Mouse (Mus musculus): ENCODE measurements around the gene Gpr142.

The Gpr142 gene

DNA sequence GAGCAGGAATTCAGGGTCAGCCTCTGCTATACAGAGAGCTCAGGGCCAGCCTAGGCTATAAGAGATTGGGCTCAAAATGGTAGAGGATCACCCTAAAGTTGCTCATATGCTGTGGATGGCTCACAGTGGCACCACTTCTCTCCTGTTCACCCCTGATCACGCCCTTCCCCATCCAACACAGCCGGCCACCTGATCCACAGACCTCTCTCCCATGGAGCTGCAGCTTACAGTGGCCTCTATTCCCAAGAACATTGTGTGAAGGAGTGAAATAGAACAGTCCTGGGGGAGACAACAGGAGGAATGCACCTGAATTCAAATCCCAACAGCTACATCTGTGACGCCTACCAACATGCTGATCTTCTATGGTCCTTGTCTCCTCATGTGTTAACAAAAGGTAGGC, at the start of gene Gpr142:
Gene Gpr142, plus strand, starts transcription at position 301 of the 400 bp plus-strand sequence.
- DNase-seq (ENCODE audit: low spot score), result no peak

GRCm38 (mm10) chr11:114764820-114765818, 33.6 kb upstream of the Gpr142 start, which contains the start of gene Kif19a:
Gene Kif19a, plus strand, starts transcription at chr11:114765388.
- DNase-seq (ENCODE audit: low spot score), result peak; percentile 71

DNA sequence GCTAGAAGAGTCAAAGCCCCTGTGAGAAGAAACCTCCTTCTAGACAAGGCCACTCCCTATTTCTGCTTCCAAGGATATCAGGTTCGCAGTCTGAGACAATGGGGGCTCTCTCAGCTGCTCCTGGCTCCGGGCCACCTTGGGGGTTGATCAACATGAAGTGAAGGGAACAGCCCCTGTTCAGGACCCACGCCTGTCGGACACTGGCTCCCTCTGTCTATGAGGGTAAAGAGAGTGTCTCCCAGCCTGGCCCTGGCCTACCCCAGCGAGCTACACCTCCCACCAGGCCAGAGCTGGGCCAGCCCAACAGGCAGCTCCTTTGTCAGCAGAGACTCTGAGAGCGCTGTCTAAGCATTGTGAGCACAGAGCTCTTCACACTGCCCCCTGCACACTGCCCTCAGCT, 28.8 kb upstream of the Gpr142 start:
- no peak for DNase-seq (ENCODE audit: low spot score)

GRCm38 (mm10) chr11:114771896-114772295, 26.8 kb upstream of the Gpr142 start:
- DNase-seq (ENCODE audit: low spot score), result no peak

DNA sequence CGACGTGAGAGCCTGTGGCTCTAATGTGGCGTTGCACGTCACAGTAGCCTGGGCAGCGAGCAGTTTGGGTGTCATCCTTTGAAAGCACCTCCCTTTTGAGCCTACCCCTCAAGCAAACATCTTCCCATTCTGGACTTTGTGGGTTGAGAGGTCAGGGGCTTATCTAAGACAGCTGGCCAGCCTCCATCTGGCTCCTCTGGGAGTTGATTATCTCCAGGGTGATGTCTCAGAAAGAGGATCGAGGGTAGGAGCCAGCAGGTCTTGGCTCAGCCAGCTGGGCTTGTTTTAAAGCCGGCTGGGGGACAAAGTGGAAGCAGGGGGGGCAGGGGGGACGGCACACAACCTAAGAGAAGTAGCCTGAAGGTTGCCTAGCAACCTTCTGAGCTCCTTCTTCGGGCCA, 18.6 kb upstream of the Gpr142 start:
- peak; percentile 62 for DNase-seq (ENCODE audit: low spot score)

GRCm38 (mm10) chr11:114785892-114786291, 12.8 kb upstream of the Gpr142 start:
- DNase-seq (ENCODE audit: low spot score), result no peak

DNA sequence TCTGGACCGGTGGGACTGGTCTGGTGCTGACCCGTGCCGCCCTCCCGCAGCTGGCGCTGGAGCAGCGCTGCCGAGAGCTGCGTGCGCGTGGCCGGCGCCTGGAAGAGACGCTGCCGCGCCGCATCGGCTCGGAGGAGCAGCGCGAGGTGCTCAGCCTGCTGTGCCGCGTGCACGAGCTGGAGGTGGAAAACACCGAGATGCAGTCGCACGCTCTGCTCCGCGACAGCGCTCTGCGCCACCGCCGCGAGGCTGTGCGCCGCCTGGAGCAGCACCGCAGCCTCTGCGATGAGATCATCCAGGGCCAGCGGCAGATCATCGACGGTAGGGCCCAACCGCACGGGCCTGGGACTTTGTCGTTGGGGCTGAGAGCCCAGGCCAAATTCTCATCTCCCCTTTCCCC, 12.4 kb upstream of the Gpr142 start:
- no peak for DNase-seq (ENCODE audit: low spot score)

- DNase-seq (ENCODE audit: low spot score), result no peak
Measured at GRCm38 (mm10) chr11:114787611-114788010, 11.1 kb upstream of the Gpr142 start.

GRCm38 (mm10) chr11:114789061-114789714, 9.5 kb upstream of the Gpr142 start:
- DNase-seq (ENCODE audit: low spot score), result peak; percentile 83

DNA sequence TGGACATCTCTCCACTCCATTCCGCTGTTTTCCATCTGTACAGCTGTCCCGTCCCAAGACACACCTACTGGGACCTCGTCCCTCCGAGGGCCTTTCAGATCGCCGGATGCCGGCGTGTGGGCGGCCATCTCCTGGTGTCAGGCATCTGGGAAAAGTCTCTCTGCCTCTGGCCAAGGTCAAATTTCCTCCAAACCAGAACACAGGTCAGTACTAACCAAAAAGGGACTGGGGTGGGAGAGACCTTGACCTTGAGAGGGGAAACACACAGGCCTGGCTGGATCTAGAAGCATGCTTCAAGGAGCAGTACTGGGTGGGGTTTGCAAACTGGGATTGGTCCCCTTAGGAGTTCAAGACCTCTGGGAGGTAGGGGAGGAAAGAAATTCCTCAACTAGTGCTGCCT, 9.0 kb upstream of the Gpr142 start:
- no peak for DNase-seq (ENCODE audit: low spot score)

DNA sequence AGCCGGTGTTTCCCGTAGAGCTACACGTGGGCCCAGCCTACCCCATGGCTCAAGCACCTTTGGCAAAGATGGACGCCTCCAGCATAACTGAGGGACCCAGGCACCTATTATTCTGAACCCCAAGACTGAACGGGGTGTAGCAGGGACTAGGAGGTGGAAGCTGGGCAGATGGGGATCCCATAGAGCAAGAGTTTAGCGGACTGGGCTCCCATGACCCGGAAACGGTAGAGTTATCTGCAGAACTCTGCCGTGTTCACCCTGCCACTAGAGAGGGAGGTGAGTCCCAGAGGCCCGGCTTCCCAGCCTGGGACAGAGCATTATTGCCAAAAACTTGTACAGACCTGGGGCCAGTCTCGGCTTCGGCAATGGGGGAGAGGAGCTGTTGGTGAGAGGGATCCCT, 8.6 kb upstream of the Gpr142 start:
- no peak for DNase-seq (ENCODE audit: low spot score)

GRCm38 (mm10) chr11:114790841-114791240, 7.9 kb upstream of the Gpr142 start:
- DNase-seq (ENCODE audit: low spot score), result no peak

- no peak for DNase-seq (ENCODE audit: low spot score)
Measured at GRCm38 (mm10) chr11:114791351-114791889, 7.3 kb upstream of the Gpr142 start.

- DNase-seq (ENCODE audit: low spot score), result no peak
Measured at GRCm38 (mm10) chr11:114791891-114792411, 6.8 kb upstream of the Gpr142 start.

DNA sequence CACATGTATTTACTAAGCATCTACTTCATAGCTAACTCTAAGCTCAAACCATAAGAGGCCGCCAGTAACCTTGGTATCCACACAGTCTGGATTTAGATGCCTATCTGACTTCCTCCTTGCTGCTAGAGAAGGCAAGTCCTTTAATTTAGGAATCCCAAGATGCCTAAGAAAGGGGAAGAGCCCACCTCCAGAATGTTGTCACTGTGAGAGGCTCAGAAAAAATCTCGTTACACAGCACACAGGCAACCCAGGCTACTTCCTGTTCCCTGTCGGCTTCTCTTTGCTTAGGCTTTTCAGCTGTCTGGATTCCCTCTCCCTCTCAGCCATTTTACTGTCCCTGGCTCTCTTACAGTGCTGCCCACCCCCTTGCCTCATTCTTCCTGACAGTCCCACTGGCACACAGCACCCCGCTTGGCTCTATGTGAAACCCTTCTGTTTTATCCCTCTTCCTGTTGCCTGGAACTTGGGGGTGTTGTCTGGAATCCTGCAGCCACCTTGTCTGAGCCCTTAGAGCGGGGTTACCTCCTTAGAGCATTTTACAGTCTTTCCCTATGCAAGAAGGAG, 5.7 kb upstream of the Gpr142 start:
- DNase-seq (ENCODE audit: low spot score), result no peak

- DNase-seq (ENCODE audit: low spot score), result no peak
Measured at GRCm38 (mm10) chr11:114793868-114794545, 4.7 kb upstream of the Gpr142 start.

DNA sequence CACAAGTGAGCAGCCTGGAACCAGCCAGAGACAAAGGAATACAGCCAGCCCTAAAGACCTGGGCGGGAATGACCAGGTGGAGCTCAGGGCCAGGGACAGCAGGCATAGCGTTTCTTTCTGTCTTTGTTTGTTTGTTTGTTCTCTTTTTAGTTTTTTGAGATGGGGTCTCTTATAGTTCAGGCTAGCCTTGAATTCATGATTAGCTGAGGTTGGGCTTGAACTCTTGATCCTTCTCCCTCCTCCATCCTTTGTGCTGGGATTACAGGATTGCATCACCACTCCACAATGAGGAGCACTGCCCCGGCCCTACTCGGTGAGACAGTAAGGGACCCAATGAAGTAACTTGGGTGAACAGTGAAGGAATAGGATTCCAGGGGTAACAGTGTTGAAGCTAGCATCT, 4.0 kb upstream of the Gpr142 start:
- no peak for DNase-seq (ENCODE audit: low spot score)

DNA sequence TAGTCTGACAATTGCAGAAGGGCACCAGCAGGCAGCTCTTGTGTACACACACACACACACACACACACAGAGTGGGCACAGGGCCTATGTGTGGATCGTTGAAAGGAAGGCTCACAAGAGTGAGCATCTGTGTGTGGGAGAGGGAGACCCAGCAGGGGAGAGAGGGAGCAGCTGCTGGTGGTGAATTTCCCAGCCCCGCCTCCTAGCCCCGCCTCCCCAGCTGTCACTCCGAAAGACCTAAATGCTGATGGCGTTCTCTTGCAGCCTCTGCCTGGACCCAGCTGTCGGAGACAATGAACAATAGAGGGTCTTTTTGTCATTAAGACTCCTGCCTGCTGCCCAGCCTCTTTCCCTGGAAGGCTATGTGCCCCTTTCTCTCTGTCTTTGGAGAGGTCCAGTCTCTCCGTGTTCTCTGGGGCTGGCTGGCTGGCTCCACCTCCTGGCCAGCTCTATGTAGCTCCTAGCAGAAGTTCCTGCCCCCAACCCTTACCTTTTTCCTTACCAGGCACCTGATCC, 3.4 kb upstream of the Gpr142 start:
- DNase-seq (ENCODE audit: low spot score), result peak; percentile 50

DNA sequence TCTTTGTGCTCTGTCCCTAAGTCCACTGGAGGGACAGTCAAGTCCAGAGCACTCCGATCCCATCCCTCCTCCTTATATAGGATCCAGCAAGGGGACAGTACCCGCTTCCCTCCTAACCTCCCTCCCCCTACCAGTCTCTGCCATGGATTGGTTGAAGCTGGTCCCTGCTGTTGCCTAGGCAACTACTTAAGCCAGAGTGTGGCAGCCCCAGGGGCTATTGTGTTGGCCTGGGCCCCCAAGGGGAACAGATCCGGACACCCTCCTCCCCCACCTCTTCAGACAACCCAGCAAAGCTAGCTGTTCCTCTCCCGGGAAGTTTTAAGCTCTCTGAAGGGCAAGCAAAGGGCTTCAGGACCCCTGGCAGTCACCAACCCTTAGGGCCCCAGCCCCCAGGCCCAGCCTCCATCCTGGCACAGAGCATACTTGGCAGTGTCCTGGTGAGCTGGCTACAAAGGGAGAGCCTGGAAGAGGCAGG, 2.8 kb upstream of the Gpr142 start, which contains the start of gene Btbd17:
Gene Btbd17, minus strand, starts transcription at position 98 of the 475 bp plus-strand sequence.
- DNase-seq (ENCODE audit: low spot score), result no peak

DNA sequence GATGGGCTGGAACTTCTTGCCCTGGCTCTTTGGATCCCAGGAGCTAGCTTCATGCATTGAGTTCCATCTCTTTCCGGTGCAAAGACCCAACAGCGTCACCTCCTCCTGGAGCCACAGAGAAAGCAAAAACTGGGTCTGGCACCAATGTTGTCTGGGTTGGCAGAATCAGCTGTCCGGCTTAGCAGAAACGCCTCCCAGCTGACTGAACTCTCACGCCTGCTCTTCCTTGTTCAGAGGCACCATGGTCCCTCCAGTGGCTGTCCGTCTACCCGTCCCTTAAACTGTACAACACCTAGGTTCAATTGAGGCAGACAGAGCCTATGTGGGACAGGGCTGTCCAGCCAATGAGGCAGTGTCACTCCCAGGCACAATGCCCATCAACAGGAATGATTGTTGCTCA, 1.5 kb upstream of the Gpr142 start:
- DNase-seq (ENCODE audit: low spot score), result no peak

DNA sequence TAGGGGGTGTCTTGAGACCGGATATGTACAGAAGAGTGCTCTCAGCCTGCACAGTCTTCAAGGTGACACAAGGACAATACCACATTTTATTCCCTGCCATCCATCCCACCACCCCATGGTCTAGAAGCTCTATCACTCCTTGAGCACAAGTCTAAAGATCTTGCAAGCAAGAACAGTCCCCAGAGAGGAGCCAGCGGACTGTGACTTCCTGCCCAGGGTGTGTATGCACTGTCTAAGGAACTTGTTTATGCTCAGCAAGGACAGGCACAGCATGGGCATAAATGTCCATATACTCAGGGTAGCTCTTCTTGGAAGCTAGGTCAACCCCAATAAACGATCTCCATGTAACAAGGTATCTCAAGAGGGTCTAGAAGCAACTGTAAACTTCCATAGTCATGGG, 743 bp upstream of the Gpr142 start:
- no peak for DNase-seq (ENCODE audit: low spot score)

All from ovary, postnatal 36 days (tissue).